Mouse (Mus musculus) liver, adult 2 months (tissue): ENCODE measurements at regions not wholly inside any gene's neighbourhood (a gene's known extent, or its start where the extent isn't known, plus 50 kb on each side); places are given as distances from the start of the nearest gene placed in this dataset.

ENCODE experiments used
- DNase-seq: peaks from one replicate; pipeline ENCODE4 v3.0.0-alpha.2; 2011; ENCODE audit warnings: low read depth, low spot score; ENCODE audit errors: extremely low read depth
- H3K27ac ChIP-seq: fragments of 200-500 bp; replicated peaks from 2 replicates; pipeline ENCODE4 v1.5.1; 2012; ENCODE audit warnings: low read depth, mild to moderate bottlenecking, control low read depth, inconsistent platforms, low read length; ENCODE audit not compliant: insufficient read depth
- H3K27me3 ChIP-seq: fragments of 200-500 bp; 2 replicates; pipeline ENCODE4 v1.6.1; 2012; ENCODE audit warnings: mild to moderate bottlenecking, moderate library complexity, low read length, inconsistent platforms; ENCODE audit not compliant: control insufficient read depth, insufficient read depth
- H3K36me3 ChIP-seq: fragments of 200-500 bp; 2 replicates; pipeline ENCODE4 v1.6.1; 2012; ENCODE audit warnings: low read length, inconsistent platforms; ENCODE audit not compliant: control insufficient read depth, insufficient read depth
- H3K4me1 ChIP-seq: fragments of 200-500 bp; 2 replicates; pipeline ENCODE4 v1.6.1; 2011; ENCODE audit warnings: low read length; ENCODE audit not compliant: control insufficient read depth, insufficient read depth
- H3K4me3 ChIP-seq: fragments of 200-500 bp; 2 replicates; pipeline ENCODE4 v1.5.1; 2011; ENCODE audit warnings: low read depth, mild to moderate bottlenecking, control low read depth, low read length, moderate library complexity; ENCODE audit not compliant: insufficient read depth
- H3K79me2 ChIP-seq: fragments of 200-500 bp; 2 replicates; pipeline ENCODE4 v1.6.1; 2012; ENCODE audit warnings: inconsistent platforms, mild to moderate bottlenecking, low read length, moderate library complexity; ENCODE audit not compliant: control insufficient read depth, insufficient read depth
- H3K9ac ChIP-seq: fragments of 200-500 bp; 2 replicates; pipeline ENCODE4 v1.6.1; 2012; ENCODE audit warnings: low read depth, mild to moderate bottlenecking, control low read depth, inconsistent platforms, low read length
- CTCF ChIP-seq: fragments of 200-500 bp; IDR thresholded peaks from 2 replicates; pipeline ENCODE4 v1.5.1; 2011; ENCODE audit warnings: low read depth, low read length, control low read depth
- POLR2A ChIP-seq: fragments of 200-500 bp; IDR thresholded peaks from 2 replicates; pipeline ENCODE4 v1.6.1; 2011; ENCODE audit warnings: low read length, control low read depth; ENCODE audit not compliant: insufficient read depth; ENCODE audit errors: extremely low read depth
- WGBS: fragments of 180-500 bp; shearing (Covaris S2); methylation state at CpG from one replicate; pipeline ENCODE4 v1.1.7; 2018; 5-methylcytosine and 5-hydroxymethylcytosine counted together

DNA sequence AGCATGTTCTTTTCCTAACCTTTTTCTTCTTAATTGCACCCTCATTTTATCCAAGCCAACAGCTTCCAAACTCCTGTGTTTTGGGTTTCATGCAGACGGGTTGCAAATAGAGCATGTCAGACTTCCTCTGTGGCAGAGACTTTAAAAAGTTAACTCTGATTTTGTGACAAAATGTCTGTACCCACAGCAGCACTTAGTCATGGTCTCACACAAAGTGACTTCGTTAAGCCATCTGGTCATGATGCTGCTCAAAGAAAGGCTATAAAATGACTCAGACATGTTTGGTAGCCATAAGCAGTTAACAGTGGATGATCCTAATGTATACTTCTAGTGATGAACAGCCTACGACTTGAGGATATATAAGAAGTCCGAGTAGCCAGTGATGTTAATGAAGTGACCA, 255.5 kb downstream of the Wdr20rt start:
- Histone ChIP-seq H3K4me3 (no peak overlapping the region), H3K27ac (no peak overlapping the region), H3K79me2 (no peaks in the 10 kb centered on the region), H3K9ac (no peak overlapping the region), H3K27me3 (no peaks in the 10 kb centered on the region), H3K4me1 (peaks cover 3% of the 10 kb centered on the region; the same call in 1 of the 2 replicates), H3K36me3 (no peaks in the 10 kb centered on the region)
- 85% methylated on average over 4 of the region's 4 CpGs for WGBS
- no peak for TF ChIP-seq POLR2A
- no peak for TF ChIP-seq CTCF
- no peak for DNase-seq

DNA sequence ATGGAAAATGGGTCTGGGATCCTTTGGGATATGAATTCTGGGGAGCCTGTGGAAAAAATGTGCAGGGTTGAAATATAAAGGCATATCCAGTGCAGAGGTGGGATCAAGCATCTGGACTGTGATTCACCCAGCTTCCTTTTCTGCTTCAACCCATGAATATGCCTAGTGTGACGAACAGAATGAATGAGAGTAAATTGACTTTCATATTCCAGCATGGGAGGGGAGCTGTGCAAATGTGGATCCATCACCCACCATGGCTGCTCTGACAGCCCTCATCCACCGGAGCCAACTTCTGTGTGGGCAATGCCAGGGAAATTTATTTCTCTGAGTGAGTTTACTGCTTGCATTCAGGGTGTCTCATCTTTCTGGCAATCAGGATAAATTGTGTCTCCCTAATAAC, 265.8 kb downstream of the Wdr20rt start:
- TF ChIP-seq POLR2A (no peak), CTCF (no peak)
- Histone ChIP-seq H3K9ac (no peak overlapping the region), H3K4me3 (no peak overlapping the region), H3K27ac (no peak overlapping the region), H3K79me2 (no peaks in the 10 kb centered on the region), H3K27me3 (no peaks in the 10 kb centered on the region), H3K36me3 (no peaks in the 10 kb centered on the region), H3K4me1 (no peaks in the 10 kb centered on the region)
- DNase-seq, result no peak
- WGBS, result 75% methylated on average over 2 of the region's 2 CpGs

DNA sequence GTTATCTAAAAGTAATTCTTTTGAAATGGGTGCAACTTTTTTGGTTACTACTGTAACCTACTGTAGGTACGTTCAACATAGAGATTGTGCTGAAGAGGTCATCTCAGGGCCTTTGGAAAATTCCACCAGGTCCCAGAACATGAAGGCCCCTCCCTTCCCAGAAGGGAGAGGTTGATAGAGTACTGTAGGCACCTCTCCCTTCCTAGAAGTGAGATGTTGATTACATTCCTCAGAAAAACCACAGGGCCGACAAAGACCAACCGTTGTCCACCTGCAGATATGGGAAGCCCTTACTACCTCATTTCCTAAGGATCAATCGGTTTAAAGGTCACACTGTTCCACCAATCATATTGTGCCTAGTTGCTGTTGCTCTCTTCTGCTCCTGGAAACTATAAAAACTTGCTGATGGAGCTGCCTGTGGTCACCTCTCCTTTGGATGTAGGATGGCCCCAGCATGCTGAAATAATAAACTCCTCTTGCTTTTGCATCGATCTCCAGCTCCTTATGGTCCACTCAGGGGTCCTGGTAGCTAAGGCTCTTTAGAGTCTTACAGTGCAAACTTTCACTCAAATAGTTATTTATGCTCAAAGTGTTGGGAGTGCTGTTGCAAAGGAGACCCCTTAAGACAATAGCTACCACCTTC, 269.2 kb downstream of the Wdr20rt start:
- H3K27me3 ChIP-seq, result no peaks in the 10 kb centered on the region
- H3K9ac ChIP-seq, result no peak overlapping the region
- no peak for DNase-seq
- H3K36me3 ChIP-seq, result no peaks in the 10 kb centered on the region
- no peak overlapping the region for H3K27ac ChIP-seq
- no peaks in the 10 kb centered on the region for H3K4me1 ChIP-seq
- no peaks in the 10 kb centered on the region for H3K79me2 ChIP-seq
- 78% methylated on average over 5 of the region's 5 CpGs for WGBS
- no peak overlapping the region for H3K4me3 ChIP-seq
- no peak for TF ChIP-seq POLR2A
- no peak for TF ChIP-seq CTCF

- no peaks in the 10 kb centered on the region for H3K79me2 ChIP-seq
- TF ChIP-seq POLR2A (no peak), CTCF (no peak)
- H3K9ac ChIP-seq, result no peak overlapping the region
- WGBS, result 73% methylated on average over 6 of the region's 6 CpGs
- no peak overlapping the region for H3K27ac ChIP-seq
- no peaks in the 10 kb centered on the region for H3K4me1 ChIP-seq
- H3K4me3 ChIP-seq, result no peak overlapping the region
- DNase-seq, result no peak
- no peaks in the 10 kb centered on the region for H3K36me3 ChIP-seq
- no peaks in the 10 kb centered on the region for H3K27me3 ChIP-seq
Observed at GRCm38 (mm10) chr12:65496613-65497012, 271.3 kb downstream of the Wdr20rt start.

GRCm38 (mm10) chr12:65497602-65498001, 272.3 kb downstream of the Wdr20rt start:
- 58% methylated on average over 6 of the region's 6 CpGs for WGBS

GRCm38 (mm10) chr12:65501459-65501858, 276.1 kb downstream of the Wdr20rt start:
- Histone ChIP-seq H3K9ac (no peak overlapping the region), H3K27ac (no peak overlapping the region), H3K79me2 (no peaks in the 10 kb centered on the region), H3K4me3 (no peak overlapping the region), H3K4me1 (no peaks in the 10 kb centered on the region), H3K27me3 (no peaks in the 10 kb centered on the region), H3K36me3 (no peaks in the 10 kb centered on the region)
- no peak for DNase-seq
- 68% methylated on average over 2 of the region's 2 CpGs for WGBS
- TF ChIP-seq CTCF (no peak), POLR2A (no peak)

More at GRCm38 (mm10) chr12:65497602-65498001, 272.3 kb downstream of the Wdr20rt start:
- Histone ChIP-seq H3K4me3 (no peak overlapping the region), H3K79me2 (no peaks in the 10 kb centered on the region), H3K4me1 (no peaks in the 10 kb centered on the region), H3K9ac (no peak overlapping the region), H3K27me3 (no peaks in the 10 kb centered on the region), H3K27ac (no peak overlapping the region), H3K36me3 (no peaks in the 10 kb centered on the region)
- TF ChIP-seq CTCF (no peak), POLR2A (no peak)
- DNase-seq, result no peak
